Mouse (Mus musculus): ENCODE data around the gene Mag. TPM values are rescaled to one million over a fixed set of nuclear protein-coding genes. Genes with fewer than 3 reads are reported as not detected.

Mag gene
- polyA plus RNA-seq, 1 experiment from 2014 or later: not detected

- Histone ChIP-seq H3K4me3 (no peak overlapping the region), H3K27ac (no peak overlapping the region), H3K9me3 (replicated peaks) (no peaks in the 10 kb centered on the region), H3K27me3 (ENCODE audit: low read depth, poor library complexity, severe bottlenecking) (no peaks in the 10 kb centered on the region), H3K36me3 (no peaks in the 10 kb centered on the region), H3K4me1 (no peaks in the 10 kb centered on the region)
- 88% methylated on average over 4 of the region's 4 CpGs for WGBS
- no peak for DNase-seq (ENCODE audit: low spot score)
These were observed 27.8 kb downstream of the Mag start for GRCm38 (mm10) chr7:30886852-30887251.

- H3K4me3 ChIP-seq: no peak overlapping the region
- DNase-seq (ENCODE audit: low spot score): no peak
These were observed 30.6 kb downstream of the Mag start for GRCm38 (mm10) chr7:30884047-30884446.

GRCm38 (mm10) chr7:30881367-30881766, 33.3 kb downstream of the Mag start:
- no peaks in the 10 kb centered on the region for H3K27me3 ChIP-seq (ENCODE audit: low read depth, poor library complexity, severe bottlenecking)
- no peak overlapping the region for H3K4me3 ChIP-seq
- no peaks in the 10 kb centered on the region for H3K9me3 ChIP-seq (replicated peaks)
- 81% methylated on average over 3 of the region's 3 CpGs for WGBS
- DNase-seq (ENCODE audit: low spot score): no peak
- H3K4me1 ChIP-seq: no peaks in the 10 kb centered on the region
- H3K36me3 ChIP-seq: no peaks in the 10 kb centered on the region
- no peak overlapping the region for H3K27ac ChIP-seq

More at GRCm38 (mm10) chr7:30884047-30884446, 30.6 kb downstream of the Mag start:
- no peaks in the 10 kb centered on the region for H3K4me1 ChIP-seq
- H3K36me3 ChIP-seq: no peaks in the 10 kb centered on the region
- no peak overlapping the region for H3K27ac ChIP-seq
- H3K9me3 ChIP-seq (replicated peaks): no peaks in the 10 kb centered on the region
- H3K27me3 ChIP-seq (ENCODE audit: low read depth, poor library complexity, severe bottlenecking): no peaks in the 10 kb centered on the region

- no peak for DNase-seq (ENCODE audit: low spot score)
- Histone ChIP-seq H3K9me3 (replicated peaks) (no peaks in the 10 kb centered on the region), H3K27me3 (ENCODE audit: low read depth, poor library complexity, severe bottlenecking) (no peaks in the 10 kb centered on the region), H3K27ac (no peak within 1 kb of the TSS), H3K4me3 (no peak within 1 kb of the TSS), H3K4me1 (no peaks in the 10 kb centered on the region), H3K36me3 (no peaks in the 10 kb centered on the region)
- 72% methylated on average over 7 of the region's 7 CpGs for WGBS
These were observed 34.5 kb downstream of the Mag start, which contains the start of gene Cd22 for GRCm38 (mm10) chr7:30880176-30880575. Cd22 (minus strand) TSS chr7:30880342.

GRCm38 (mm10) chr7:30878950-30879349, 35.7 kb downstream of the Mag start:
- Histone ChIP-seq H3K36me3 (no peaks in the 10 kb centered on the region), H3K9me3 (replicated peaks) (no peaks in the 10 kb centered on the region), H3K4me3 (no peak overlapping the region), H3K27me3 (ENCODE audit: low read depth, poor library complexity, severe bottlenecking) (peaks cover under 1% of the 10 kb centered on the region; the same call in 1 of the 2 replicates), H3K4me1 (no peaks in the 10 kb centered on the region), H3K27ac (no peak overlapping the region)
- WGBS: 82% methylated on average over 6 of the region's 6 CpGs
- no peak for DNase-seq (ENCODE audit: low spot score)

- peaks cover 9% of the 10 kb centered on the region for H3K27me3 ChIP-seq (ENCODE audit: low read depth, poor library complexity, severe bottlenecking)
- peaks cover 5% of the 10 kb centered on the region for H3K4me1 ChIP-seq
- H3K9me3 ChIP-seq (replicated peaks): no peaks in the 10 kb centered on the region
- no peak overlapping the region for H3K27ac ChIP-seq
- DNase-seq (ENCODE audit: low spot score): peak; percentile 77
- H3K4me3 ChIP-seq: no peak overlapping the region
- no peaks in the 10 kb centered on the region for H3K36me3 ChIP-seq
- WGBS: 26% methylated on average over 15 of the region's 15 CpGs
These were observed 41.6 kb downstream of the Mag start for GRCm38 (mm10) chr7:30873083-30873482.

GRCm38 (mm10) chr7:30863386-30863785, 51.3 kb downstream of the Mag start:
- no peaks in the 10 kb centered on the region for H3K36me3 ChIP-seq
- H3K4me3 ChIP-seq: no peak overlapping the region
- H3K4me1 ChIP-seq: peaks cover 11% of the 10 kb centered on the region; the same call in 1 of the 2 replicates
- no peaks in the 10 kb centered on the region for H3K27me3 ChIP-seq (ENCODE audit: low read depth, poor library complexity, severe bottlenecking)
- H3K27ac ChIP-seq: no peak overlapping the region
- no peaks in the 10 kb centered on the region for H3K9me3 ChIP-seq (replicated peaks)
- WGBS: 83% methylated on average over 8 of the region's 8 CpGs
- DNase-seq (ENCODE audit: low spot score): no peak

- DNase-seq (ENCODE audit: low spot score): no peak
- H3K27me3 ChIP-seq (ENCODE audit: low read depth, poor library complexity, severe bottlenecking): no peaks in the 10 kb centered on the region
- H3K9me3 ChIP-seq (replicated peaks): no peaks in the 10 kb centered on the region
- no peak within 1 kb of the TSS for H3K4me3 ChIP-seq
- peaks cover 11% of the 10 kb centered on the region; the same call in 1 of the 2 replicates for H3K4me1 ChIP-seq
- 90% methylated on average over 12 of the region's 12 CpGs for WGBS
- H3K36me3 ChIP-seq: no peaks in the 10 kb centered on the region
- peak within 1 kb of the TSS; percentile 58 for H3K27ac ChIP-seq
These were observed 53.2 kb downstream of the Mag start, which contains the start of gene Ffar1 for GRCm38 (mm10) chr7:30861464-30861863. Ffar1 (minus strand) TSS chr7:30861564.

- Histone ChIP-seq H3K9me3 (replicated peaks) (no peaks in the 10 kb centered on the region), H3K36me3 (no peaks in the 10 kb centered on the region), H3K27ac (peak overlapping the region; percentile 58), H3K27me3 (ENCODE audit: low read depth, poor library complexity, severe bottlenecking) (peaks cover under 1% of the 10 kb centered on the region; the same call in 1 of the 2 replicates), H3K4me3 (peak overlapping the region; percentile 36), H3K4me1 (peaks cover 11% of the 10 kb centered on the region; the same call in 1 of the 2 replicates)
- DNase-seq (ENCODE audit: low spot score): peak; percentile 74
- 13% methylated on average over 15 of the region's 16 CpGs for WGBS
These were observed 54.9 kb downstream of the Mag start for GRCm38 (mm10) chr7:30859635-30860402.

- H3K36me3 ChIP-seq: no peaks in the 10 kb centered on the region
- peak; percentile 80 for DNase-seq (ENCODE audit: low spot score)
- H3K4me3 ChIP-seq: peak overlapping the region; percentile 36; the same call in 1 of the 2 replicates
- H3K4me1 ChIP-seq: peaks cover 11% of the 10 kb centered on the region; the same call in 1 of the 2 replicates
- no peak overlapping the region for H3K27ac ChIP-seq
- no peaks in the 10 kb centered on the region for H3K9me3 ChIP-seq (replicated peaks)
- peaks cover 4% of the 10 kb centered on the region; the same call in 1 of the 2 replicates for H3K27me3 ChIP-seq (ENCODE audit: low read depth, poor library complexity, severe bottlenecking)
These were observed 55.4 kb downstream of the Mag start for GRCm38 (mm10) chr7:30859290-30859634.

- Histone ChIP-seq H3K4me3 (no peak overlapping the region), H3K4me1 (peaks cover 11% of the 10 kb centered on the region; the same call in 1 of the 2 replicates), H3K27me3 (ENCODE audit: low read depth, poor library complexity, severe bottlenecking) (peaks cover 4% of the 10 kb centered on the region; the same call in 1 of the 2 replicates), H3K9me3 (replicated peaks) (no peaks in the 10 kb centered on the region), H3K27ac (no peak overlapping the region), H3K36me3 (no peaks in the 10 kb centered on the region)
- no peak for DNase-seq (ENCODE audit: low spot score)
- WGBS: 79% methylated on average over 1 of the region's 1 CpGs
These were observed 56.9 kb downstream of the Mag start for GRCm38 (mm10) chr7:30857746-30858145.

- no peak within 1 kb of the TSS for H3K4me3 ChIP-seq
- WGBS: 89% methylated on average over 6 of the region's 6 CpGs
- no peaks in the 10 kb centered on the region for H3K9me3 ChIP-seq (replicated peaks)
- no peak for DNase-seq (ENCODE audit: low spot score)
- H3K27me3 ChIP-seq (ENCODE audit: low read depth, poor library complexity, severe bottlenecking): peaks cover 4% of the 10 kb centered on the region; the same call in 1 of the 2 replicates
- no peaks in the 10 kb centered on the region for H3K36me3 ChIP-seq
- no peak within 1 kb of the TSS for H3K27ac ChIP-seq
- peaks cover 11% of the 10 kb centered on the region; the same call in 1 of the 2 replicates for H3K4me1 ChIP-seq
These were observed 58.6 kb downstream of the Mag start, which contains the start of gene Ffar3 for GRCm38 (mm10) chr7:30856078-30856477. Ffar3 (minus strand) TSS chr7:30856178.

- Histone ChIP-seq H3K27ac (no peak overlapping the region), H3K4me3 (no peak overlapping the region), H3K27me3 (ENCODE audit: low read depth, poor library complexity, severe bottlenecking) (peaks cover 4% of the 10 kb centered on the region; the same call in 1 of the 2 replicates), H3K4me1 (no peaks in the 10 kb centered on the region), H3K36me3 (no peaks in the 10 kb centered on the region), H3K9me3 (replicated peaks) (no peaks in the 10 kb centered on the region)
- WGBS: 86% methylated on average over 1 of the region's 1 CpGs
- no peak for DNase-seq (ENCODE audit: low spot score)
These were observed 63.3 kb downstream of the Mag start for GRCm38 (mm10) chr7:30851421-30851820.
